Mouse (Mus musculus) left cerebral cortex, adult 8-10 months (tissue): Measurements from ENCODE around the gene Nifk. TPM values are rescaled to one million over a fixed set of nuclear protein-coding genes. Genes with fewer than 3 reads are reported as not detected.

Experiments
- DNase-seq, 2 experiments: peaks; one replicate each; pipeline ENCODE4 v3.0.0; 2022; ENCODE audit warnings: low spot score in 2 of 2
- total RNA-seq, 4 experiments: library from RNA; stranded (reverse); gene quantifications; 2 replicates each; pipeline ENCODE4 v1.2.4; 2022

The Nifk gene
- total RNA-seq, 4 experiments from 2014 or later = 17.6 to 22.6 (median 19.9) TPM

DNA sequence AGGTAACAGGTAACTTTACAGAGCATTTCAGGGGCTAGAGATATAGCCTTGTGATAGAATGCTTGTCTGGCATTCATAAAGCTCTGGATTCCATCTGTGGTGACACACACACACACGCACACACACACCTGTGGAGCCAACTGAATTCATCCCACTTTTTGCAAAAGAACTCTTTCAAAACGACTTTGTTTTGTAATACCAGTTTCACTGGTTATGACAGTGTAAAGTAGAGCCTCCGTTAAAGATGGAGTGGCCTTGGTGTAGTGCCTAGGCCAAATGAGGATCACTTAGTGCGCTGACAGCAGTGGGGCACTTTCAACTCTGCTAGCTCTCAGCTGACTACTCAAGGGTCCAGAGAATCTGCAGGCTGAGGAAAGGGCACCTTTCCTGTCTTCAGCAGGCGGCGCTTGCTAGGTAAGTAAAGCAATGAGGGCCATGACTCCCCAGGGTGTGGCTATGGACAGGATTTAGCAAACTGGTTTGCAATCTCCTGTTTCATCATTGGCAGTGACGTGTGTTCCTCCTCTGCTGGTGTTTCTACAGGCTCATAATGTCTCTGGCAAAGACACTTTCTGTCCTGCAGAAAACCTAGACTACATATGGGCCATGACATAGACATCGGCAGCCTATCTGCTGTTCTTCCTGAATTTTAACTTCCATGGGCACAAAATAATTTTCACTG, 58.6 kb downstream of the Nifk start:
- DNase-seq = no peak

Other genes starting within 250 kb of the Nifk start
- gene Gm29106, start 145.3 kb upstream of the Nifk start, total RNA-seq = not detected
- 100 to 1,000 TPM; 113 to 126 (median 120) TPM for gene Tsn, start 10.1 kb upstream of the Nifk start, total RNA-seq
- 100 to 1,000 TPM; 104 to 124 (median 113) TPM for gene Clasp1, start 67.2 kb downstream of the Nifk start, total RNA-seq